Mouse (Mus musculus): ENCODE data around the gene Npl. TPM values are rescaled to one million over a fixed set of nuclear protein-coding genes. Genes with fewer than 3 reads are reported as not detected.
"Not testable (repeated sequence)": the region's sequence is repeated elsewhere in the genome, so short reads cannot be mapped to it uniquely, and the experiment has no call there.

Npl gene
- total RNA-seq, 2 experiments from 2014 or later = 2.2 to 2.4 TPM

DNA sequence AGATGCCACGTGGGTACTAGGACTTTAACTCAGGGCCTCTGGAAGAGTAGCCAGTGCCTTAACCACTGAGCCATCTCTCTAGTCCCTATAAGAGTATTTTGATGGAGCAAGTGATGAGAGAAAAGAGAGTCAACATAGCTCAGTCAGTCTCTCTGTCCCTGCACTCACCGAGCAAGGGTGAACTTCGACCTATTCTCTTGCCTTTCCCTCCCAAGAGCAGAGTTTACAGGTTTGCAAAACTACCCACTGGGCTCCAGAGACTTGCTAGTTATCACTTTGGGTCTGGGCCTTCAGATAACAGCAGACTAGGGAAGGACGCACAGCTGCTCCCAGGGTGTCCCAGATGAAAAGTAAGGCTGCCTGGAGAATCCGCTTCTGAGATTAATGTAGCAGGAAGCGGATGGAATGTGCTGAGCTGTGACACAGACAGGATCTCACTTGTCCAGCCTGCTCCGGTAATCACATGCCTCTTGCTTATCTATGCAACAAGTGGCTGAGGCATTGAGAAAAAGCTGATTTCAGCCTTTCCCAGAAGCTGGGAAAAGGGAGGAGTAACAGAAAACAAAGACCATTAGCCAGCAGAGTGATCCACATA is 7.0 kb downstream of the Npl start:
- no peak for DNase-seq (ENCODE audit: low spot score)

DNA sequence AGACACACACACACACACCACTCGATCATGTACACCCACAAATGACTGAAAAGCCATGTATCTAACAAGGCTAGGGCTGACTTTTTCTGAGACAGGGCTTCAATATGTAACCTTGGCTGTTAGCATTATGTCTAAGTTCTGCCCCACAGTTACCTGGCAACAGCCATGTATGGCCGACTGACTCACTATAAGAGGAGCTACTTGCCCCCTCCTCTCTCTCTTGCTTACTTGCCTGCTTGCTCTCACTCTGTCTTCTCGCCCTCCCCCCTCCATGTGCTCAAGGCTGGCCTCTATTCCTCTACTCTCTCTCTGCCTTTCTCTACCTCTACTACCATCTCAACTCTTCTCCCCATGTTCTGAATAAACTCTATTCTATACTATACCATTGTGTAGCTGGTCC is 9.1 kb downstream of the Npl start:
- DNase-seq (ENCODE audit: low spot score) = no peak

DNA sequence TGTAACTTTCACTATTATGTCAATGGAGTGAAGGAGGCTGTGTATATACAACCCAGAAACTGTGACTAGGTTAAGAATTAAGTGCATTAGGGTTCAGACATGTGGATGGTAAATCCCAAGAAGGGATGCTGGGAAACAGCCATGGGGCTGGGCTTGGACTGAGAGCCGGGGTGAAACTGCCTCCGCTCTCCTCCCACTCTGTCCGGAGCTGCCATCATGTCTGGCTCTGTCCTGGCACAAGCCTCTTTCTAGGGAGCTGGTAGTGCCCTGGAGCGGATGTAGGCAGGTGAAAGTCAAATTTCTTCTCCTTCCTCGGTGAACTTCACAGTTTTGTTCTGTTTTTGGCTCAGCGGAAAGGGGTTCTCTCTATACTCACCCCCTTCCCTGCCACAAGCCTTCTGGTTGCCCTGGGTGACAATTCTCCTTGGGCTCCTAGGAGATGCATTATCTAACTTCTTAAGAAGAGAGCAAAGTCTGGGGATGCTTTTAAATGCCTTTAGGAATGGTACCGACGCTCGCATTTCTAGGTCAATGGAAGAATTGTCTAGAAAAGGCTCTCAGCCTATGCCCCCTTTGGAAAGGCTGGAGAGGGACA is 10.0 kb downstream of the Npl start:
- DNase-seq (ENCODE audit: low spot score) = no peak

DNA sequence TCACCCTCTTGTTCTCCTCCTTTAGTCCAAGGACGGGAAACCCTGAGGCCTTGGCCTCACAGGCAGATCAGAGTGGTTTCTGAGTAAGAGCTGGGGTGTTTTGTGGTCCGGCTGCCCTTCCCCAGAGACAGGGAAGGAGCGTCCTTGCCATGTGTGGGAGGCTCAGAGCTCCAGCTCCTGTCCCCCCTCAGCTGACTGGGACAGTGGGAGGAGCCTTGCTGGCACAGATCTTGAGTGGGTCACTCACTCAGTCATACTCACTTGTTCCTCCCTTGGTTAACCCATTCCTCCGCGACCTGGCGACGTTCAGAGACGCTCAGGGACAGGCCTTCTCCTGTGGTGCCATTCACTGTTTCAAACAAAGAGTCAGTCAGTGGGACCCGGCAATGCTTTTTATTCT is 14.2 kb downstream of the Npl start:
- DNase-seq (ENCODE audit: low spot score) = no peak

DNA sequence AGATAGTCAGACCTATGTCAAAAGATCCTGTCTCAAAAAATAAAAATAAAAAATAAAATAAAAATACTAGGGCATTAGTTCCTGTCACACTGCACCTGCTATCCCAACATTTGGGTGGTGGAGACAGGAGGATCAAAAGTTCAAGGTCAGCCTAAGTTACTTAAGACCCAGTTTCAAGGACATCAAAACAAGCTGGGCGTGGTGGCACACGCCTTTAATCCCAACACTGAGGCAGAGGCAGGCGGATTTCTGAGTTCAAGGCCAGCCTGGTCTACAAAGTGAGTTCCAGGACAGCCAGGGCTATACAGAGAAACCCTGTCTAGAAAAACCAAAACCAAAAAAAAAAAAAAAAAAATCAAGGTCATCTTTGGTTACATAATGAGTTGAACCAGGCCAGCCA is 16.9 kb downstream of the Npl start:
- DNase-seq (ENCODE audit: low spot score) = not testable (repeated sequence)

DNA sequence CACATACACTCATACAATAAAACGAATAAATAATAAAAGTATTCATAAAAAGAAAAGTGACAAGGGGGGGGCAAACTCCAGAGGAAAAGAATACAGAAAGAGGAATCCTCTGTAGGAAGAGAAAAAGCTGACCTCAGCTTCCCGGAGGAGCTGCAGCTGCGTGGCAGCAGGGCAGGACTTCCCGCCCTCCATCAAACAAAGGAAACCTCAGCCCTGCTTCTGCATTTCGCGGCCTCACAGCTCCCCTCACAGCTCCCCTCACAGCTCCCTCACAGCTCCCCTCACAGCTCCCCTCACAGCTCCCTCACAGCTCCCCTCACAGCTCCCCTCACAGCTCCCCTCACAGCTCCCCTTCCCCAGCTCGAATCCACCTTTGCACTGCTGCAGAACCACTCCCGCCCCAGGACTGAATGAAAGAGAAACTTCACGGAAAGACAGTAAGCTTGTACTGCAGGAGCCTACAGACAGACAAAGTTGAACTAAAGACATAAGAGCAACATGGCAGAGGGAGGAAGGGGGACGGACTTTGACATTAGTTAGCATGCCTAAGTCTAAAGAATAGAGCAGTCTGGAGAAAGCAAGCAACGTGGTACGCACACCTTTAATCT is 17.5 kb downstream of the Npl start:
- no peak for DNase-seq (ENCODE audit: low spot score)

DNA sequence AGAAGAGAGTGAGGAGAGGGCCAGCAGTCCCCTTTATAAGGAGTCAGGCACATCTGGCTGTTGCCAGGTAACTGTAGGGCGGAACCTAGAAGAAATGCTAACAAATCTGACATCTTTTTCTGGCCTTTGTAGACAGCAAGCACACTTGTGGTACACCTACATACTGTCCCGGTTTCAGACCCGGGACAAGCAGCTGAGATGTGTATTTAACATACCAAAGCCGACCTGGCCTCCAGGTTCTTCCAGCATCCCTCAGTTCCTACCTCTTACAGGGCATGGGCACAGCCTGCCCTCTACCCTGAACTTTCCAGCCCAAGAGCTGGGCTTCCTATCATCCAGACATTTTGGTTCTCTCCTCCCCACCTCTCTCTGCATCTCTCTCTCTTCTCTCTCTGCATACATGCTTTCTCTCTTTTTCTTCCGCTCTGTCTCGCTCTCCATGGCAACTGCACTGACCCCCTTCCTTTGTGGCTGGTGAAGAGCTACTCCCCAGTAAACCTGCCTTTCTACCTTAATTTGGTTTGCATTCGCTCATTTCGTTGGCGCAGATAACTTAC is 18.1 kb downstream of the Npl start:
- no peak for DNase-seq (ENCODE audit: low spot score)

DNA sequence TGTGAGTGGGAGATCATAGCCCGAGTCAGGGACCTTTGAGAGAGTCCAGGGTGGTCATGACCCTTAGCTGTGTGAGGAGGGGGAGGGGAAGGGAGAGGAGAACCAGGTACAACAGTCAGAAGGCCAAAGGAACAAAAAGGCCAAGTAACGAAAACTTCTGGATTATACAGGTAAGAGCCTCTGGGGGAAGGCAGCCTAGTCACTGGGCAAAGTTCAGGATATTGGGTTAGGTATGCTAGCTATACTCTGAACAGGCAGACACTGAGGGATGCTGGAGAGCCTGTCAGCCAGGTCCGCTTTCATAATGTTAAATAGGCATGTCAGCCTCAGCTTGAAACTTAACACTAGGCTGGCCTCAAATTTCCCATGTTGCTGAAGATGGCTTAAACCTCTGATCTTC is 27.7 kb downstream of the Npl start:
- no peak for DNase-seq (ENCODE audit: low spot score)

DNA sequence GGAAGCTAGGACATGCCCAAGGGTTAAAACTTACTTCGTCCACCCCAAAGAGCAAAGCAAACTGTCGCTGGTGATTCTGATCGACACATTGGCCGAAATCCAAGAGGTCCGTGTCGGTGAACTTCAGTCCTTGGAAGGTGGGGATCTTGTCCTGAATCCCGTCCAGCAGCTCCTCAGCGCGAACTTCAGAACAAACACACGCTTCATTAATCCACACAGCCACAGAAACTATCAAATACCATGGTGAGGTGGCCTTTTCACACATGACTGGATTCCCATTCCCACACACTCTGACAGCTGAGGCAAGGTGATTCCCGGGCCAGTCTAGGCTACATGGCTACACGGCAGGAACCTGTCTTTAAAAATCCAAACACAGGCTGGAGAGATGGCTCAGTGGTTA is 34.5 kb downstream of the Npl start:
- no peak for DNase-seq (ENCODE audit: low spot score)

DNA sequence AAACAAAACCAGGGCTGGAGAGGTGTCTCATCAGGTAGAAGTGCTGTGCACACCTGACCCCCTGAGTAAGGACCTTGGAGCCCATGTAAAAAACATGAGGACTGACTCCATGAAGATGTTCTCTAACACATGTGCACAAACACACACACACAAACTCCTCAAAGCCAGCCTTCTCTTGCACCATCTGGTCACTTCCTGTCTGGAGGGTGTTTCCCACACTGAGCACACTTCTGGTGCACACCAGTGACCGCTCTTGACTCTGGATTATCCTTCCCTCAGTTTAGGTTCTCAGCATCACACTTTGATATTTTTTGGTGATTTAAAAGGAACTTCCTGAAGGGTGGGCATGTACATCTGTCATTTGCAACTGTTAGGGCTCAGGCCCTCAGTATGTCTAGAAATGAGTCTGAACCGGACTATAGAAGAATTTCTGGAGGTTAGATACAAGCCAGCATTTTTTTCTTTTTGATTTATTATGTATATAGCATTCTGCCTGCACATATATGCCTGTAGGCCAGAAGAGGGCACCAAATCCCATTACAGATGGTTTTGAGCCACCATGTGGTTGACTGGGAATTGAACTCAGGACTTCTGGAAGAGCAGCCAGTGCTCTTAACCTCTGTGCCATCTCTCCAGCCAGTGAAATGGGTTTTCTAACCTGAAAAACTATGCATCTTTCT is 39.4 kb downstream of the Npl start:
- no peak for DNase-seq (ENCODE audit: low spot score)

DNA sequence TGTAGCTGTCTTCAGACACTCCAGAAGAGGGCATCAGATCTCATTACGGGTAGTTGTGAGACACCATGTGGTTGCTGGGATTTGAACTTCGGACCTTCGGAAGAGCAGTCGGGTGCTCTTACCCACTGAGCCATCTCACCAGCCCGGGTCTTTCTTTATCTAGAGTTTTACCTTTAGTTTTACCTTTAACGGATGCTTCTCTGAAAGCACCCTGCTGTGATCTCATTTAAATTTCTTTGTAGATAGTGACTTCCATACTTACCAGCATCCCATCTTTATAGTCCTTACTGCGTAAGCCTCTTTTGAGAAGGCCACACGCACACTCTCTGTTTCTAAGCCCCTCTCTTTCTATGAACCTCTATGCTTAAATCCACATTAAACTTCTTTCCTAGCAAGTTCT is 40.3 kb downstream of the Npl start:
- DNase-seq (ENCODE audit: low spot score) = not testable (repeated sequence)

DNA sequence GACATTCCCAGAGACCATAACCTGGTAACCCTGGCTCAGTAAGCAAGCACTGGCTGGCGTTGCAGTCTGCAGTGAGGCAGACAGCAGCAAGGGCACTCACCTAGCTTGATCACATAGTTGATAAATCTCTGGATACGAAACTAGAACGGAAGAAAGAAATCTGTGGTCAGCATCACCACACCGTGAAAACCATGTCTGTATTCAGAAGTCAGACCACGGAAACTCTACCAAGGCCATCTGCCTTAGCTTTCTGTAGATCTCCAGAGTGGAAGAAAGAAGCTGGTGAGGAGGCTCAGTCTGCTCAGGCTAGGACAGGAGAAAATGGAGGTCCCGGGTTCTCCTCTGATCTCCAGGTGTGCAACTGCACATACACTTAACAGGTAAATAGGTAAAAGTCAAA is 40.8 kb downstream of the Npl start:
- no peak for DNase-seq (ENCODE audit: low spot score)

DNA sequence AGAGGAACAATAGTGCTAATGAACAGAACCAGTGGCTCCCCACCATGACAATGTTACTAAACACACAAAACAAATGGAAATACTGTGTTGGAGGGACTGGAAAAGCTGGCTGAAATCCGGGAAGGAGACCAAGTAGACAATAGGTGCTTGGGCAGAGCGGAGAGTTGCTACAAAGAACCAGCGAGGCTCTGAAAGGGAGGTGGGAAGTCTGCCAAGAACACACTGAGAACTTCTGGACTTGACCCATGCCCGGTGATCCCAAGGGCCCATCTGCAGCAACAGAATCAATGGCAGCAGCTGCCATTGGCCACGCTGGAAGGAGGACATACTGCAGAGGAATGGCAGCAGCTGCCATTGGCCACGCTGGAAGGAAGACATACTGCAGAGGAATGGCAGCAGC is 43.6 kb downstream of the Npl start:
- no peak for DNase-seq (ENCODE audit: low spot score)

DNA sequence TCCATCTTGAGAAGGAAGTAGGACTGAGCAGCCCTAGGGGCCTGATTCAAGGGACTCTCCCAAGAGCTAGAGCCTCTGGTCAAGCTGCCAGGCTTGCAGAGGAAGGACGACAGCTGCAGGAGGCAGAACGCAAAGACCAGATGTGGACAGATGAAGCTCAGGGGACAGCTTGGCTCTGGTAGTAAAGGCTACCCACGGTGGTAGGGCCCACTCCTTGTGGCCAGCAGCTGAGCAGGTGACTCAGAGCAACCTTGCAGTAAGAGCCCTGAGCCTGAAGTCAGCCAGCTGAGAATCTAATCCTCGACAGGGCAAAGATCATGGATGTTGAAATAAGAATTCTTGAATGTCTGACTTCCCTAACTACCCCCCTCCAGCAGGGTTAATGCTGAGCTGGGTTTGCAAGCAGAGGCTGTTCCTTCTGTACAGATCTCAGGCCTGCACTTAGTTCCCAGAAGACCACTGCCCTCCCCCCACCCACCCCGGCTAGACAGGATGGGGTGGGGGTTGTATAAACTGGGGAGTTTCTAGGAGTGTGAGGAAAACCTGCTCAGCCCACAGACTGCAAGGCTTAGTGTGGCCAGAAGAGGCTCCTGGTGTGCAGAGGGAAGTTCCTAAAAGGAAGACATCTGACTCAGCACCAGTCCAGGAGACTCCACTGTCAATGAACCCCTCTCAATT is 48.1 kb downstream of the Npl start:
- DNase-seq (ENCODE audit: low spot score) = no peak

DNA sequence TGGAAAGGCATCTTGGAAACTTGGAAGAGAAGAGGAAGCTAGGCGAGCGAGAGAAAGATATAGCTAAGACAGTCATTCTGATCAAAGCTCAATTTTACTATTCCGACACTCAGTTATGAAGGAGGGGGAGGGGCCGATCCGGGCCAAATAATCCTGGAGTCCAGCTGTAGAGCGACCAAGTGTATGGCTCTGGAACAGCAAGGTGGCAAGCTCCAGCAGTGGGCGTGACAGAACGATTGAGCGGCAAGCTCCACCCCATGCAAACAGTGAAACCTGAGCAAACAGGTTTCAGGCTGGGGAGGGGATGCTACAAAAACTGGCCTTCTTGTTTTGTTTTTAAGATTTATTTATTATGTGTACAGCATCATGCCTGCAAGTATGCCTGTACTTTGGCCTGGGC is 49.8 kb downstream of the Npl start:
- DNase-seq (ENCODE audit: low spot score) = no peak

DNA sequence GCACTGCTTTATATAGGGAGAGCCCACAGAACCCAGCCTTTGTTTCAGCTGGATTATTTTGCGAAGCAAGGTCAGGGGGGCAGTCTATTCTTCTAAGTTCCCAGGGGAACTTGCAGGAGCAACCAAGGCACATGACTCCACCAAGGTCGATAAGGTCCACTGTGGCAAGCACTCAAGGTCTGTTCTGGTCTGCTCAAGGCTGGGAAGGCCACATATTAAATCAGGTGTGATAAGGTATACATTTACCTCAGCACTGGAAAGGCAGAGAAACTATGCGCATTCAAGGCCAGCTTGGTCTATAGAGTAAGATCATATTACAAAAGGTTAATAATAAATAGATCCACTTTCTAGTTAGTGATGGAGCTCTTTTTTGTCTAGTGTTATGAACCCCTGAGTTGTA is 53.8 kb downstream of the Npl start:
- DNase-seq (ENCODE audit: low spot score) = no peak

DNA sequence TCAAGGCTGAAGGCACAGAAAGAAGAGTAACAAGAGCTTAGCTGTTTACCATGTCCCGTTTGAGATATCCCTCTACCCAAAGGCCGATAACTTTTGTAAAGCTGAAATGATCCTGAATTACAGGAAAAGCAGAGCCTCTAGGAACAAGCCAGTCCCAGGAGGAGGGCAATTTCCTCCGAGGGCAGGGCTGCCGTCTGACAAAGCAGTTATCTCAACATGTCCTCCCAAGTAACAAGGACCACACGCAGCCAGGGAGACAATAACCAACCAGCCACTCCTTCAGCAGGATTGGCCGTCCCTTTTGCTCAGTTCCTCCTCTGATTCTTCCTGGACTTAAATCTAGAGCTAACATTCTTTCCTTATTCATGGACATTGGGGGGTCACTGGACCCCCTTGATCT is 55.9 kb downstream of the Npl start:
- DNase-seq (ENCODE audit: low spot score) = no peak

DNA sequence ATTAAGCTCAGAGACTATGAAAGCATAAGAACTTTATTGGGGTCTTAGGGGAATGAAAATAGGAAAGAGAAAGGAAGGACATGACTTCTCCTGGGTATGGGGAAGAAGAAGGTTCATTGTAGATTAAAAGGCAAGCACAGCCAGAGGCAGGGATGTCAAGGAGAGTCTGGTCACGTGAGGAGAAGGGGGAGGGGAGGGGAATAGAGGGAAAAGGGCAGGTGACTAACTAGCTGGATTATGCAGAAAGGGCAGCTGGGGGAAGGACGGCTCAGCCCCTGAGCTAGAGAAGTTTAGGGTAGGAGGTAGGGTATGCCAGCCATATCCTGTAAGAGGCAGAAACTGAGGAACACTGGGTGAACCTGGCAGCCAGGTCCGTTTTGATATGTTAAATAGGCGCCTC is 56.5 kb downstream of the Npl start:
- no peak for DNase-seq (ENCODE audit: low spot score)

DNA sequence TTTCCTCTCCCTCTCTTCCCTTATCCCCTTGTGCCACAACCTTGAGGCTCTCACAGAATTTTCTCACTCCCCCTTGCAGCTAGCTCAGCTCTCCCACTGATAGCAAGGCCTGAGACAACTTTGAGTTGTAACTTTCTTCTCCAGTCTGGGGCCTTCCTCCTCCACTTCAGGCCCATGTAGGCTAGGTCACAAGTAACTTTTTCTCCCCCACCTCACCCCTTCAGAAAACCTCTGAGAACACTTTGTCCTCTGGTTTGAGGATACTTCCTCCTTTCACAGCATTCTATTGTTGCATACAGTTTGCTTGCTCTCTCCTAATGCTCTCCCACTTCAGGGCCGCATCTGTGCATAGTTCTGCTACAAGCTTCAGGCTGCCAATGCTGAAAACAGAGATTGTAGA is 58.0 kb downstream of the Npl start:
- no peak for DNase-seq (ENCODE audit: low spot score)

DNA sequence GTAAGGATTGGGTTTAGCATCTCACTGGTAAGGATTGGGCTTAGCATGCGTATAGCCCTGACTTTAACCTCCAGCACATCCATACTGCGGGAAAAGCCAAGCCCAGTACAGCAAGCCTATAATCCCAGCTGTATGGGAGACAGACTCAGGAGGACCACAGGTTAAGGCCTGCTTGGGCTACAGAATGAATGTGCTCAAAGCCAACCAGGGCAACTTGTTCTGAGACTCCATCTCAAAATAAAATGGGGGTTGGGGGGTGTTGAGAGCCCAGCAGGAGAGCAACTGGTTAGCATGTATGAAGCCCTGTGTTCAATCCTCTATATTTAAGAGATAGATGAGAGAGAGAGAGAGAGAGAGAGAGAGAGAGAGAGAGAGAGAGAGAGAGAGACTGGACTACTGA is 58.5 kb downstream of the Npl start:
- DNase-seq (ENCODE audit: low spot score) = no peak

DNA sequence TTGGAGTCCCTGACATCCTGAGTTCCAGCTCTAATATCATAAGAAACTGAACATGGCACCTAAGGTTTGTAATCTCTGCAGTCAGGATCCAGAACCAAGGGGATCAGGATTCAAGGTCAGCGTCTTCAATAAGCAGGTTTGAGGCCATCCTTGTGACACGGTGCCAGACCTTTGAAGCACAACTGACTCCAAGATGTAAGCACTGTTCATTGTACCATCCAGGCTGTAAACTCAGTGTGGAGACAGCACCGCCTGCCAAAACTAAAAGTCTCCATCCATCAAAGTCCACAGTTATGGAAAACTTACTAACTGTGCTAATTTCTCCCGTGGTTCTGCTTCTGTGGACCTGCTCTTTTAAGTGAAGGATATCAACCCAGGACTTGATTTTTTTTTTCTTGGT is 59.9 kb downstream of the Npl start:
- DNase-seq (ENCODE audit: low spot score) = no peak

DNA sequence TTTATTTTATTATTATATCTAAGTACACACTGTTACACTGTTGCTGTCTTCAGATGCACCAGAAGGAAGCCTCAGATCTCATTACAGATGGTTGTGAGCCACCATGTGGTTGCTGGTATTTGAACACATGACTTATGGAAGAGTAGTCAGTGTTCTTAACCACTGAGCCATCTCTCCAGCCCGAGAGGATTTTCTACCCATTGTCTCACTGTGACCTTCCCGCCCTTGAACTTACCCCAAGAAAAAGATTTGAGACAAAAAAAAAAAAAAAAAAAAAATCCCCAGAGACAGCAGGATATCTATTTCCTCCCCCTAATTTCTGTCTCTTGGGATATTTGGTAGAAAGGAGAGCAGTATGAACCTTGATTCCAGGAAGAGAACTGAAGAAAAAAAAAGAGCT is 60.3 kb downstream of the Npl start:
- no peak for DNase-seq (ENCODE audit: low spot score)

All from gastrocnemius, adult 18-20 months (tissue).